Mouse (Mus musculus) lung, embryonic 14.5 days (tissue): ENCODE data around the gene Brix1. TPM values are rescaled to one million over a fixed set of nuclear protein-coding genes. Genes with fewer than 3 reads are reported as not detected.

Experiments used
- ATAC-seq: fragments of 200-750 bp; cut with Nextera tagmentation; 2 replicates; pipeline ENCODE4 v1.8.0; 2017; ENCODE audit warnings: mild to moderate bottlenecking, moderate TSS enrichment, moderate library complexity; ENCODE audit not compliant: insufficient read depth
- DNase-seq: peaks from one replicate; pipeline ENCODE4 v3.0.0-alpha.2; 2015
- H3K27ac ChIP-seq: fragments of 300-500 bp; sonication (generic); 2 replicates; pipeline ENCODE4 v1.5.1; 2014; ENCODE audit warnings: low read depth, mild to moderate bottlenecking, moderate library complexity
- H3K27me3 ChIP-seq: fragments of 300-500 bp; sonication (generic); 2 replicates; pipeline ENCODE4 v1.6.1; 2014; ENCODE audit warnings: low read length, control low read depth; ENCODE audit not compliant: insufficient read depth
- H3K36me3 ChIP-seq: fragments of 300-500 bp; sonication (generic); 2 replicates; pipeline ENCODE4 v1.6.1; 2014; ENCODE audit warnings: control low read depth; ENCODE audit not compliant: insufficient read depth
- H3K4me1 ChIP-seq: fragments of 300-500 bp; sonication (generic); 2 replicates; pipeline ENCODE4 v1.6.1; 2014; ENCODE audit warnings: antibody characterized with exemption, control low read depth; ENCODE audit not compliant: insufficient read depth
- H3K4me2 ChIP-seq: fragments of 300-500 bp; sonication (generic); 2 replicates; pipeline ENCODE4 v1.6.1; 2014; ENCODE audit warnings: mild to moderate bottlenecking
- H3K4me3 ChIP-seq: fragments of 300-500 bp; sonication (generic); 2 replicates; pipeline ENCODE4 v1.5.1; 2014; ENCODE audit warnings: low read depth, low read length
- H3K9ac ChIP-seq: fragments of 300-500 bp; sonication (generic); 2 replicates; pipeline ENCODE4 v1.6.1; 2014
- H3K9me3 ChIP-seq: fragments of 300-500 bp; sonication (generic); 2 replicates; pipeline ENCODE4 v1.6.1; 2016; ENCODE audit warnings: low read depth, low read length, control low read depth
- CTCF ChIP-seq: IDR thresholded peaks from 2 replicates; pipeline ENCODE4 v1.5.1; 2016; ENCODE audit warnings: antibody characterized with exemption, low read depth
- WGBS: fragments of 180-500 bp; shearing (Covaris S2); extraction: QIAGEN DNeasy Blood & Tissue Kit; methylation state at CpG from one replicate; pipeline ENCODE4 v1.1.7; 2014; 5-methylcytosine and 5-hydroxymethylcytosine counted together
- polyA plus RNA-seq: library from polyadenylated mRNA; unstranded; fragments of >200 nt; fragmentation: Nextera tagmentation; extraction: Ambion mirVana; gene quantifications from 2 replicates; pipeline ENCODE4 v1.2.1, GENCODE M21; 2014

The Brix1 gene
- polyA plus RNA-seq, 1 experiment from 2014 or later, result 120 TPM

GRCm38 (mm10) chr15:10460986-10461385 is 24.8 kb downstream of the Brix1 start:
- ATAC-seq (no peak), DNase-seq (peak; percentile 45)
- Histone ChIP-seq H3K9me3 (no peaks in the 10 kb centered on the region), H3K4me2 (no peak overlapping the region), H3K27ac (no peak overlapping the region), H3K4me3 (no peak overlapping the region), H3K36me3 (peaks cover 32% of the 10 kb centered on the region), H3K9ac (no peak overlapping the region), H3K4me1 (no peaks in the 10 kb centered on the region), H3K27me3 (no peaks in the 10 kb centered on the region)
- 58% methylated on average over 12 of the region's 12 CpGs for WGBS
- TF ChIP-seq CTCF, result no peak

- Histone ChIP-seq H3K9me3 (no peaks in the 10 kb centered on the region), H3K27ac (no peak overlapping the region), H3K4me3 (no peak overlapping the region), H3K4me2 (no peak overlapping the region), H3K27me3 (no peaks in the 10 kb centered on the region), H3K36me3 (peaks cover 52% of the 10 kb centered on the region), H3K9ac (no peak overlapping the region), H3K4me1 (no peaks in the 10 kb centered on the region)
- WGBS, result 79% methylated on average over 3 of the region's 3 CpGs
- no peak for ATAC-seq
- TF ChIP-seq CTCF, result no peak
- no peak for DNase-seq
These were observed 38.6 kb downstream of the Brix1 start for GRCm38 (mm10) chr15:10447102-10447501.

- Histone ChIP-seq H3K27ac (no peak overlapping the region), H3K4me3 (no peak overlapping the region), H3K27me3 (no peaks in the 10 kb centered on the region), H3K4me1 (no peaks in the 10 kb centered on the region), H3K9ac (no peak overlapping the region), H3K36me3 (peaks cover 31% of the 10 kb centered on the region), H3K9me3 (no peaks in the 10 kb centered on the region), H3K4me2 (no peak overlapping the region)
- DNase-seq (no peak), ATAC-seq (no peak)
- 88% methylated on average over 1 of the region's 1 CpGs for WGBS
- no peak for TF ChIP-seq CTCF
These were observed 43.5 kb downstream of the Brix1 start for GRCm38 (mm10) chr15:10442275-10442674.

- ATAC-seq, result no peak
- 86% methylated on average over 9 of the region's 9 CpGs for WGBS
These were observed 44.3 kb downstream of the Brix1 start for GRCm38 (mm10) chr15:10441493-10441892.

GRCm38 (mm10) chr15:10439963-10440362 is 45.8 kb downstream of the Brix1 start:
- H3K27me3 ChIP-seq, result no peaks in the 10 kb centered on the region
- H3K9me3 ChIP-seq, result no peaks in the 10 kb centered on the region
- ATAC-seq (no peak), DNase-seq (peak; percentile 5)
- H3K4me1 ChIP-seq, result no peaks in the 10 kb centered on the region
- 74% methylated on average over 6 of the region's 6 CpGs for WGBS
- H3K4me3 ChIP-seq, result no peak overlapping the region
- TF ChIP-seq CTCF, result no peak
- no peak overlapping the region for H3K9ac ChIP-seq
- no peak overlapping the region for H3K27ac ChIP-seq
- peaks cover 16% of the 10 kb centered on the region; the same call in 1 of the 2 replicates for H3K36me3 ChIP-seq
- H3K4me2 ChIP-seq, result no peak overlapping the region

More at GRCm38 (mm10) chr15:10441493-10441892, 44.3 kb downstream of the Brix1 start:
- no peak overlapping the region for H3K27ac ChIP-seq
- peaks cover 26% of the 10 kb centered on the region for H3K36me3 ChIP-seq
- no peaks in the 10 kb centered on the region for H3K9me3 ChIP-seq
- no peaks in the 10 kb centered on the region for H3K4me1 ChIP-seq
- H3K9ac ChIP-seq, result no peak overlapping the region
- no peak for TF ChIP-seq CTCF
- no peak overlapping the region for H3K4me3 ChIP-seq
- no peaks in the 10 kb centered on the region for H3K27me3 ChIP-seq
- DNase-seq, result no peak
- H3K4me2 ChIP-seq, result no peak overlapping the region

- Histone ChIP-seq H3K9me3 (no peaks in the 10 kb centered on the region), H3K4me3 (no peak overlapping the region), H3K4me2 (no peak overlapping the region), H3K4me1 (no peaks in the 10 kb centered on the region), H3K27ac (no peak overlapping the region), H3K36me3 (no peaks in the 10 kb centered on the region), H3K27me3 (no peaks in the 10 kb centered on the region), H3K9ac (no peak overlapping the region)
- no peak for DNase-seq
- ATAC-seq, result no peak
- WGBS, result 79% methylated on average over 1 of the region's 1 CpGs
- TF ChIP-seq CTCF, result no peak
These were observed 48.9 kb downstream of the Brix1 start for GRCm38 (mm10) chr15:10436893-10437292.

GRCm38 (mm10) chr15:10426545-10427266 is 59.0 kb downstream of the Brix1 start:
- no peak overlapping the region for H3K4me2 ChIP-seq
- H3K36me3 ChIP-seq, result no peaks in the 10 kb centered on the region
- H3K4me3 ChIP-seq, result no peak overlapping the region
- H3K27me3 ChIP-seq, result no peaks in the 10 kb centered on the region
- H3K27ac ChIP-seq, result no peak overlapping the region
- WGBS, result 89% methylated on average over 13 of the region's 13 CpGs
- H3K9me3 ChIP-seq, result no peaks in the 10 kb centered on the region
- H3K9ac ChIP-seq, result no peak overlapping the region
- ATAC-seq (no peak), DNase-seq (no peak)
- H3K4me1 ChIP-seq, result no peaks in the 10 kb centered on the region
- no peak for TF ChIP-seq CTCF

- ATAC-seq (no peak), DNase-seq (no peak)
- H3K4me1 ChIP-seq, result no peaks in the 10 kb centered on the region
- no peak overlapping the region for H3K4me2 ChIP-seq
- H3K27ac ChIP-seq, result no peak overlapping the region
- no peak overlapping the region for H3K9ac ChIP-seq
- no peak overlapping the region for H3K4me3 ChIP-seq
- 85% methylated on average over 6 of the region's 6 CpGs for WGBS
- no peaks in the 10 kb centered on the region for H3K9me3 ChIP-seq
- no peaks in the 10 kb centered on the region for H3K27me3 ChIP-seq
- H3K36me3 ChIP-seq, result no peaks in the 10 kb centered on the region
- no peak for TF ChIP-seq CTCF
These were observed 59.6 kb downstream of the Brix1 start for GRCm38 (mm10) chr15:10426124-10426523.

Other genes with a start within 250 kb of the Brix1 start
- not detected in 2 replicates for gene Gm21973, start 160.6 kb downstream of the Brix1 start, polyA plus RNA-seq
- not detected in 2 replicates for gene Agxt2, start 127.4 kb downstream of the Brix1 start, polyA plus RNA-seq
- gene Dnajc21, start 15.4 kb downstream of the Brix1 start, polyA plus RNA-seq, result 15.0 and 17.9 TPM in 2 replicates
- gene Rad1, start 71 bp upstream of the Brix1 start, polyA plus RNA-seq, result 25.1 and 25.4 TPM in 2 replicates
- not detected in 2 replicates for gene Ttc23l, start 72.7 kb upstream of the Brix1 start, polyA plus RNA-seq
- gene Rai14, start 228.7 kb upstream of the Brix1 start, polyA plus RNA-seq, result 73.1 and 74.7 TPM in 2 replicates